Mouse (Mus musculus): Measurements from ENCODE around the gene Eci1. TPM values are rescaled to one million over a fixed set of nuclear protein-coding genes. Genes with fewer than 3 reads are reported as not detected.
A peak's percentile ranks its signal among the peaks of the same experiment; 100 is the strongest.
"Not testable (repeated sequence)": the region's sequence is repeated elsewhere in the genome, so short reads cannot be mapped to it uniquely, and the experiment has no call there.

Eci1 gene
- total RNA-seq, 2 experiments from 2014 or later, result 249 to 330 TPM

DNA sequence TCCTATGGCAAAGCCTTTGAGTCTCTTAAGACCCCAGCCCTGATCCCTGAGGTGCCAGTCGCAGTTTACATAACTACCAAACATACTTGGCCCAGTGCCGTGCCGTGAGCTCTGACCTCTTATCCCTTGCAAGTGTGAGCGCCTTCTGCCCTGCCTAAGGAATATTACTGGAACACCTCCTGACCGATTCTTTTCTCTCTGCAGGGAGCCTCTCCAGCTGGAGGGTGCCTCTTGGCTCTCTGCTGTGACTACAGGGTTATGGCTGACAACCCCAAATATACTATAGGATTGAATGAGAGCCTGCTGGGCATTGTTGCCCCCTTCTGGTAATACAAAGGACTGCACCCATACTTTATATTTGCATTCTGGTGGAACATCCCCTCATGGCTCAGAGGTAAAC, 10.6 kb downstream of the Eci1 start:
- no peak for DNase-seq (ENCODE audit: low spot score in 2 of 2)

- DNase-seq (ENCODE audit: low spot score in 2 of 2), result no peak
Measured at GRCm38 (mm10) chr17:24440377-24440776, 13.9 kb downstream of the Eci1 start.

- DNase-seq (ENCODE audit: low spot score in 2 of 2), result no peak
Measured at GRCm38 (mm10) chr17:24441148-24441547, 14.7 kb downstream of the Eci1 start.

GRCm38 (mm10) chr17:24442107-24442506, 15.7 kb downstream of the Eci1 start:
- DNase-seq (ENCODE audit: low spot score in 2 of 2), result no peak

DNA sequence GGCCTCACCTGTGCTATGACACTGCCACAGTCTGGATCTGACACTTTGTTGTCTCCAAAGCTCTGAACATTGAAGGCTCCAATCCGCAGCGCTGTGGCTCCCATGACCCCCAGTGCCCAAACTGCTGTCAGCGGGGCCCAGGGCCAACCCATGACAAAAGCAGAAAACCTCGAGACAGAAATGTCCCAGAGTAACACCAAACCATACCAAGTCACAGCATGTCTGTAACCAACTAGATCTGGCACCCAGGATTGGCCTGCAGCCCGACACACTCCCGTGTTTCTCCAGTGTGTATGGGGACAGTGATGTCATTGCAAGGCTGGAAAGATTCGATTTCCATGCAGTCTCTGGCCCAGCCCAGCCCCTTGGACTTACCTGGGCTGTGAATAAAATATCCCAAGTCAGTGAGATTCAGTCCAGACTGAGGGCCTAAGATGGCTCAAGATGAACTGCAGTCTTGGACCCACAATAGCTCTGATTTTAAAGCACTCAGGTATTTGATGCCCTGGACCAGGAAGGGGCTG, 16.3 kb downstream of the Eci1 start, which contains the start of gene Dnase1l2:
Gene Dnase1l2, minus strand, starts transcription at position 474 of the 524 bp plus-strand sequence.
- DNase-seq (ENCODE audit: low spot score in 2 of 2), result no peak

DNA sequence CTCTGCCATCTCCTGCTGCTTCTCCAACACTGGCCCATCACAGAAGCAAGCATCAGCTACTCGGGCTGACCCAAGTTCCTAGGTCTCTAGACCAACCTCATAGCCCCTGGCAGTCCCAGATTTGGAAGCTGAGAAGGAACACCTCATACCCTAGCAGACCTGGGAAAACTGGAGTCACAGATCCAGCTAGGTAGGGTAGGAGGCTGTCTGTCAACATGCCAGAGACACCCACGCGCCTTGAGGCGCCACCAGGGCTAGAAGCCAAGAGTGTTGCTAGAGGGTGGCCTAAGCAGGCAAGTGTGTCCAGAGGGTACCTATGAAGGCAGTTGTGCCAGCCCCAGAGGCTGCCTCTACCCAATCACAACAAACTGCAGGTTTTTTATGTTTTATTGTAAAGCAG, 17.0 kb downstream of the Eci1 start:
- no peak for DNase-seq (ENCODE audit: low spot score in 2 of 2)

DNA sequence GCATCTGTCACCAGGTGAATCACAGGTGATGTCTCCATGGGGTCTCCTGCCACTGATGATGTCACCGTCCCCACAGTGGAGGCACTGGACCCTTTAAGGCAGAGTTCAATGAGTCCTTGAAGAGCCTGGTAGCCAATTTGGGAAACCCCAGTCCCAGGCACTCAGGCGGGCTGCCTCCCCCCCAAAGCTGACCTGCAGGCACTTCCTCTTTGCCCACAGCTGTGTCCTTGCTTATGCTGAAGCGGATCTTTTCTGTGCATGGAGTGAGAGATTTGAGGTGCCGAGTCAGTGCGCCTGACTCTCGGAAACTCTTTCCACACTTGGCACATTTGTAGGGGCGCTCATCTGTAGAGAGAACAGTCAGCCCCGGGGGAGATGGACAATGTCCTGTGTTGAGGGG, 20.1 kb downstream of the Eci1 start:
- DNase-seq (ENCODE audit: low spot score in 2 of 2), result no peak

GRCm38 (mm10) chr17:24449507-24449906, 23.1 kb downstream of the Eci1 start:
- DNase-seq (ENCODE audit: low spot score in 2 of 2), result no peak

GRCm38 (mm10) chr17:24451220-24451619, 24.8 kb downstream of the Eci1 start:
- no peak for DNase-seq (ENCODE audit: low spot score in 2 of 2)

GRCm38 (mm10) chr17:24453372-24453771, 26.9 kb downstream of the Eci1 start:
- no peak for DNase-seq (ENCODE audit: low spot score in 2 of 2)

DNA sequence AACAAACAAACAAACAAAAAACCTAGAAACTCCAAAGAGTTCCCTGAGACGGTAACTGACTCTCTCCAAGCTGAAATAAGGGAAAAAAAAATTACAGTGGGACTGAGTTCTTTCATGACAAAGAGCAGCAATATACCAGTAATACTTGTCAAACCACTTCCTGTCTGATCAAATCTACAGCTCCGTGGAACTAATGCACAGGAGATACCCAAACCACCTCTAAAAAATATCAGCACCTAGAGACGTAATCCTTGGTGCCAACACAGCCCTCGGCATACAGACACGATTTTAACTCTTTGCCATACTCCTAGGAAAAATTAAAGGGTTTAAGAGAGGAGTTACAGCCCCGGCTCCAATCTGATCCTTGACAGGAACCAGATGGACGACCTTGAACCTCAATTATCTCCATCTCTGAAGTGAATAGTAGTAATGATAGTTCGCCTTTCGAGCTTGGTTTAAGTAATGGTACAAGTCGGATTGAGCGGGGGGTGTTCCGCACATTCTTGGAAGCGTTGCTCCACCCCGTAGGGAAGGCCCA, 27.8 kb downstream of the Eci1 start:
- no peak for DNase-seq (ENCODE audit: low spot score in 2 of 2)

DNA sequence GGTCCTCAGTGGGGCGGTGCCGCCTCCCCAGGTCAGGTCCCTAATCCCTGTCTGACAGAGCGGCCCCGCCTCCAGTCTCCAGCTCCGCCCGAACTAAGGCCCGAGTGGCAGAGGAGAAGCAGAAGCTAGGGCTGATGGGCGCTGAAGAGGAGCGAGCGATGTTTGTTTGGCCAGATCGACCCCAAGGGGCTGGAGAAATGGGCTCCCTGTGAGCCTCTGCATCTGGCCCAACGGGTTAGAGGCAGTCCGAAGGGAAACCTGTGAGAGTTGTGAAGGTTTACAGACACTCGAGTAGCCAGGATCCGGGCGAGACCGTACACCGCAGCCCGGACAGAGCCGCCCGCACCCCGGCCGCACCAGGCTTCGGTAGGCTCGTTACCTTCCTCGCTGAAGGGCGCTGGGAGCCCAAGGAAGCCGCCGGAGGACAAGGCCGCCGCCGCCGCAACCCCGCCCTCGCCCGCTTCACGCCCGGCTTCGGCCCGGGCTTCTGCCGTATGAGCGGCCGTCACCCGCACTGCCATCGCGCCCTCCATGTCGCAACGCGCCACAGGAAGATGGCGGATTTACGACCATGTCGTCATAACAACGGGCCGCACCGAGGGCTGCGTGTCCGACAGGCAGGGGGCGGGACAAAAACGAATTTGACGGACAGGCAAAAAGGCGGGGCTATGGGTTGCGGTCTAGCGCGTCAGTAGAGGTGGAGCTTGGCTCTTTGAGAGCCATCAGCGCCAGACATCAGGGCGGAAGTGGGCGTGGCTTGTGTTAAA, 28.5 kb downstream of the Eci1 start:
- peak; percentile 98 for DNase-seq (ENCODE audit: low spot score in 2 of 2)

- DNase-seq (ENCODE audit: low spot score in 2 of 2), result not testable (repeated sequence)
Measured at GRCm38 (mm10) chr17:24455523-24456206, 29.2 kb downstream of the Eci1 start.

GRCm38 (mm10) chr17:24461580-24461979, 35.1 kb downstream of the Eci1 start:
- no peak for DNase-seq (ENCODE audit: low spot score in 2 of 2)

DNA sequence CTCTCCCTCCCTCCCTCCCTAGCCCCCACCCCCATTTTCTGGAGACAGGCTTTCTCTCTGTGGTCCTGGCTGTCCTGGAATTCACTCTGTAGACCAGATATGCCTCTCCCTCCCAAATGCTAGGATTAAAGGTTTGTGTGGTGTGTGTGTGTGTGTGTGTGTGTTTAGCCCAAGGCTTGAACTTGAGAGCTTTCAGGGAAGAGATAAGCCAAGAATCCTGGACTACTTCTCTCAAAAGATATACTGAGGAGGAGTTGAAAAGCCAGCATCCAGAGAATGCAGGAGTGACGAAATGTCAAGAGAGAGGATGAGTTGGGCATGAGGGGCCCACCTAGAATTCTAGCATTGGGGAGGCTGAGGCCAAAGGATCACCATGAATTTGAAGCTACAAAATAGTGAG, 36.5 kb downstream of the Eci1 start:
- DNase-seq (ENCODE audit: low spot score in 2 of 2), result no peak

DNA sequence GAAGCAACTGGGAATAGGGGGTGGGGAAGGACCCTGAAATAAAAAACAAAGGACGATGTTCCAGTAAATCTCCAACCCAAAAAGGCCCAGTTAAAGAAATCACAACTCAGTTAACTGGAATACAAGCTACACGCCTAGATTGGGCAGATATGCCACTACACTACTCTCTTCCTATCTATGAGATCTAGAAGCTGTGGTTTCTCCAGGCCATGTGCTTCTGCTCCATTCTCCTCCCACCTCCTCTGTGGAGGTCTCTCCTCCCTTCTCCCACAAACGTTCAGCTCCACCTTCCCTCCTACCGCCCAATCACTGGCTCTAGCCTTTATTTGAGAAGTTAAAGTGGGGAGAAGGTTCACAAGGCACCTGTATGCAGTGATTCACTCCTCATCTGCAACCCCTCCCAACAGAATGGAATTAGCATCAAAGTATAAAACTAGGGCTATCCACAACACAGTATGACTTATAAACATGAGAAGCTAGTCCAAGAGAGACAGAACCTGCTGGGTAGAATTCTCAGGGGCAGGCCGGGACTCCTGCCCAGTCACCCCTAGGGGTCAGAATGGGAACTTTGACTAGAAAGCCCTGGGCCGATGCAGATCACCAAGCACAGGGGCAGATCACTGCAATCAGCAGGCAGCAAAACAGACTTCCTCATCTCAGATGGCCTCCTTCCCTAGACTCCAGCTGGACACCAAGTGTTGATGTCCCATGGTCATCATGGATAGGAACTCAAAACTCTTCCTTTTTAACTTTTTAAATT, 37.1 kb downstream of the Eci1 start:
- no peak for DNase-seq (ENCODE audit: low spot score in 2 of 2)

DNA sequence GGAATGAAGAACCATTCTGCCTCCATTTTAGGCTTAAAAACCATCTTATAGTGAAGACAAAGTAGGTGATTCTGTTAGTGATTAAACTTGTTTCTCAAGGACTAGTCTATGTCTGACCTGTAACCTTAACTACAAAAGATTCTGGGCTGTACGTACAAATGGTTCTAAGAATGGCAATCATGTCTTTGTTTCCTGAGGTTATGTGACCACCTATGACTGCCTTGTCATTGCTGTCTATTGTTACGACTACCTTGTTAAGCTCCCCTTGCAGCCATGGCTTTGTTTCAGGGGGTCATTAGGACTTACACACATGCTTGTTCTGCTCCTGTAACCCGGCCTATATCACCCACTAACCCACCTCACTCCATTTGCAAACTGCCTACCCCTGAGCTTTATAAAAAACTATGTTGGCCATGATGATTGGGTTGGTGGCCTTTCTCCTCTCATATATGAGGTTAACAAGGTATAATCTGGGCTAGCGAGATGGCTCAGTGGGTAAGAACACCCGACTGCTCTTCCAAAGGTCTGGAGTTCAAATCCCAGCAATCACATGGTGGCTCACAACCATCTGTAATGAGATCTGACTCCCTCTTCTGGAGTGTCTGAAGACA, 42.3 kb downstream of the Eci1 start:
- no peak for DNase-seq (ENCODE audit: low spot score in 2 of 2)

- DNase-seq (ENCODE audit: low spot score in 2 of 2), result no peak
Measured at GRCm38 (mm10) chr17:24469336-24469909, 43.0 kb downstream of the Eci1 start.

DNA sequence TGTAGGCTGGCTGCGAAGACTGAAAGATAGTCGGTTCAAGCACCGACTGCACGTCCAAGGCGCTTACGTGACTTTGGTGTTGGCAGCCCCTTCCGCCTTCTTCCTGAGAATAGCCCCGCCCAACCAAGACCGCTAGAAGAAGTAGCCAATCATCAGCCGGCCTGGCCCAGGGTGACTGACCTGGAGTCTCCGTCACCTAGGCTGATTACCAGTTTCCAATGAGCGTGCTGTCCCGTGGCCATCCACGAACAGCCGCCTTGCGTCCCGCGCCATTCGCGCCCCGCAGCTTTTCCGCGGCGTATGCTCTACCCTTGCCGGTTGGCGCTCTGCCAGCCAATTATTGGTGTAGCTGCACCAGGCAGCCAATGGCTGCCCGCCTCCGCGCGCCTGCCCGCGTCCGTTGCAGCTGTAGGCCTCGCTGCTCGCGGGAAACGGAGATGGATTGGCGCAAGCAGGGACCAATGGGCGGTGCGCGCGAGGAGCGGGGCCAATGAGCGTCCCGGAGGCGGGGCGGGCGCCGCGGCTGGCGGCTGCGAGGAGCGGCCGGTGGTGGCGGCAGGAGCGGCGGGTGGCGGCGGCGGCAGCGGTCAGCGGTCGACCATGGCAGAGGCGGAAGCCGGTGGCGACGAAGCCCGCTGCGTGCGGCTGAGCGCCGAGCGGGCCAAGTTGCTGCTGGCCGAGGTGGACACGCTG, 43.6 kb downstream of the Eci1 start, which contains the start of the genes E4f1 and Pgp:
Gene E4f1, minus strand, starts transcription at position 404 of the 693 bp plus-strand sequence.
Gene Pgp, plus strand, starts transcription at position 483 of the 693 bp plus-strand sequence.
- peak; percentile 96 to 97 for DNase-seq (ENCODE audit: low spot score in 2 of 2)

Measured in adrenal gland, adult 18-20 months (tissue).